Mouse (Mus musculus) spleen, adult 10 weeks (tissue): ENCODE data around the gene Fxyd1. TPM values are rescaled to one million over a fixed set of nuclear protein-coding genes. Genes with fewer than 3 reads are reported as not detected.

Experiments used
- polyA plus RNA-seq: library from polyadenylated mRNA; stranded (reverse); fragments of 350-450 nt; fragmentation: Illumina TruSeq; extraction: RNeasy Lipid Tissue Mini Kit (QIAGEN cat#74804); gene quantifications from one replicate; pipeline ENCODE4 v1.2.3, GENCODE M21; 2015; ENCODE audit warnings: low replicate concordance; ENCODE audit not compliant: insufficient read depth

Gene Fxyd1
- 18.1 TPM for polyA plus RNA-seq

GRCm38 (mm10) chr7:31057071-31057470 lies at the start of gene Fxyd1:
Gene Fxyd1, minus strand, starts transcription at chr7:31057199.

GRCm38 (mm10) chr7:31076492-31076891 lies 19.5 kb upstream of the Fxyd1 start, which contains the start of gene Fxyd3:
Gene Fxyd3, minus strand, starts transcription at chr7:31076704.

GRCm38 (mm10) chr7:31059108-31059507 lies 2.1 kb upstream of the Fxyd1 start, which contains the start of gene Lgi4:
Gene Lgi4, plus strand, starts transcription at chr7:31059342.

GRCm38 (mm10) chr7:31051321-31052021 lies 5.5 kb downstream of the Fxyd1 start, which contains the start of gene Fxyd7:
Gene Fxyd7, minus strand, starts transcription at chr7:31051467.

GRCm38 (mm10) chr7:31042431-31042910 lies 14.5 kb downstream of the Fxyd1 start, which contains the start of gene Fxyd5:
Gene Fxyd5, minus strand, starts transcription at chr7:31042481.

Other genes with a start within 250 kb of the Fxyd1 start
- 23.9 TPM for gene Ffar2, start 233.4 kb downstream of the Fxyd1 start, polyA plus RNA-seq
- gene Ffar3, start 201.0 kb downstream of the Fxyd1 start, polyA plus RNA-seq, result 0.41 TPM
- 29.4 TPM for gene Ffar1, start 195.6 kb downstream of the Fxyd1 start, polyA plus RNA-seq
- 692 TPM for gene Cd22, start 176.9 kb downstream of the Fxyd1 start, polyA plus RNA-seq
- 1.0 TPM for gene Mag, start 142.3 kb downstream of the Fxyd1 start, polyA plus RNA-seq
- not detected for gene Hamp2, start 132.5 kb downstream of the Fxyd1 start, polyA plus RNA-seq
- not detected for gene Hamp, start 113.2 kb downstream of the Fxyd1 start, polyA plus RNA-seq
- 183 TPM for gene Usf2, start 100.4 kb downstream of the Fxyd1 start, polyA plus RNA-seq
- 2.4 TPM for gene Lsr, start 83.7 kb downstream of the Fxyd1 start, polyA plus RNA-seq
- 0.69 TPM for gene Fam187b, start 83.4 kb downstream of the Fxyd1 start, polyA plus RNA-seq
- 388 TPM for gene Fxyd5, start 14.7 kb downstream of the Fxyd1 start, polyA plus RNA-seq
- not detected for gene Fxyd7, start 5.7 kb downstream of the Fxyd1 start, polyA plus RNA-seq
- gene Lgi4, start 2.1 kb upstream of the Fxyd1 start, polyA plus RNA-seq, result 0.84 TPM
- 2.1 TPM for gene Fxyd3, start 19.5 kb upstream of the Fxyd1 start, polyA plus RNA-seq
- gene Hpn, start 58.1 kb upstream of the Fxyd1 start, polyA plus RNA-seq, result 5.0 TPM
- gene Scn1b, start 69.8 kb upstream of the Fxyd1 start, polyA plus RNA-seq, result 12.2 TPM
- gene Gramd1a, start 98.7 kb upstream of the Fxyd1 start, polyA plus RNA-seq, result 115 TPM
- gene Scgb2b2, start 233.3 kb upstream of the Fxyd1 start, polyA plus RNA-seq, result not detected
- not detected for gene Scgb1b2, start 234.6 kb upstream of the Fxyd1 start, polyA plus RNA-seq